Mouse (Mus musculus) hematopoietic stem cell, adult 5-6 weeks (primary cell): ENCODE measurements around the gene Tmem182. TPM values are rescaled to one million over a fixed set of nuclear protein-coding genes. Genes with fewer than 3 reads are reported as not detected.

Experiments
- ATAC-seq, 2 experiments: fragments of 125-278 bp in 1 of 2; replicated peaks in 1 of 2; 2 replicates each; pipeline ENCODE4 v1.8.0; 2016 to 2017; ENCODE audit warnings: inconsistent platforms in 2 of 2, mild to moderate bottlenecking in 2 of 2, moderate number of reproducible peaks in 2 of 2, low read depth in 1 of 2, moderate TSS enrichment in 1 of 2; ENCODE audit not compliant: low FRiP score in 2 of 2, poor library complexity in 2 of 2, severe bottlenecking in 2 of 2, insufficient read depth in 1 of 2, low TSS enrichment in 1 of 2
- total RNA-seq: library from RNA; stranded (forward); fragments of 172-1452, 232-1000 nt; gene quantifications from 2 replicates; pipeline ENCODE4 v1.2.3, GENCODE M21; 2017

The Tmem182 gene
- total RNA-seq, 1 experiment from 2014 or later: not detected

- ATAC-seq: 0 out of 4 replicates have a peak, but pooled peaks of 1 of the 2 experiments have one; percentile 9
These were observed 15.7 kb upstream of the Tmem182 start for GRCm38 (mm10) chr1:40789666-40790233.

GRCm38 (mm10) chr1:40790324-40791141 is 14.9 kb upstream of the Tmem182 start, which contains the start of gene Mfsd9:
Gene Mfsd9, minus strand, starts transcription at chr1:40790687.
- peak; percentile 94 to 97 for ATAC-seq

GRCm38 (mm10) chr1:40795508-40795907 is 9.9 kb upstream of the Tmem182 start:
- ATAC-seq: no peak

- peak; percentile 89 for ATAC-seq
These were observed 8.1 kb upstream of the Tmem182 start for GRCm38 (mm10) chr1:40797348-40797747.

GRCm38 (mm10) chr1:40799121-40799520 is 6.3 kb upstream of the Tmem182 start:
- ATAC-seq: no peak

- ATAC-seq: no peak
These were observed 4.5 kb upstream of the Tmem182 start for GRCm38 (mm10) chr1:40800908-40801307.

- ATAC-seq: peak in 1 of 2 experiments; percentile 56; a peak in 2 of 4 replicates
These were observed 2.6 kb upstream of the Tmem182 start for GRCm38 (mm10) chr1:40802759-40803158.

GRCm38 (mm10) chr1:40804118-40804517 is 1.3 kb upstream of the Tmem182 start:
- ATAC-seq: no peak

- ATAC-seq: no peak
These were observed 490 bp downstream of the Tmem182 start for GRCm38 (mm10) chr1:40805891-40806290.

GRCm38 (mm10) chr1:40808643-40809042 is 3.2 kb downstream of the Tmem182 start:
- no peak for ATAC-seq

- no peak for ATAC-seq
These were observed 9.9 kb downstream of the Tmem182 start for GRCm38 (mm10) chr1:40815071-40815845.

- no peak for ATAC-seq
These were observed 19.1 kb downstream of the Tmem182 start for GRCm38 (mm10) chr1:40824517-40824916.

- no peak for ATAC-seq
These were observed 19.5 kb downstream of the Tmem182 start for GRCm38 (mm10) chr1:40824936-40825335.

- ATAC-seq: no peak
These were observed 20.4 kb downstream of the Tmem182 start for GRCm38 (mm10) chr1:40825826-40826225.

- peak; percentile 48 to 65; a peak in 3 of 4 replicates for ATAC-seq
These were observed 24.0 kb downstream of the Tmem182 start for GRCm38 (mm10) chr1:40829213-40829914.

- no peak for ATAC-seq
These were observed 25.5 kb downstream of the Tmem182 start for GRCm38 (mm10) chr1:40830712-40831507.

- ATAC-seq: no peak
These were observed 30.1 kb downstream of the Tmem182 start for GRCm38 (mm10) chr1:40835468-40835867.
